In the genomic region with DNA sequence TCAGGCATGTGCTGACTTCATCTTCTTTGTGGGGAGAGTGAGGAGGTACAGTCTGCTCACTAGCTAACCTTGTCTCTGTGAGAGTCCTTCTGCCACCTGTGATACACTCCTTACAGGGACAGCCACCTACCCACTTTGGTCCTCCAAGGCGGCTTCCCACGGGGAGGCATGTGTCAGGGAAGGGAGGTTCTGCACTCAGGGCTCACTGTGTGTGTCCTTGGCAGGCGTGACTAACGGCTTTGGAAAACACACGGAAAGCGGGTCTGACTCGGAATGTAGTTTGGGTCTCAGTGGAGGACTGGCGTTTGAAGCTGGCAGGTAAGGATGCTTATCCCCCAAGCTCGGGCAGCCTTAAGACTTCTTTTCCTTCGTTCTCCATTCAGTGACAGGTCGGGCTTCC, we compare ENCODE assay signal across 21 mouse cellular contexts. TPM values are rescaled to one million over a fixed set of nuclear protein-coding genes. Genes with fewer than 3 reads are reported as not detected.
A peak's percentile ranks its signal among the peaks of the same experiment; 100 is the strongest.
DNase-seq lines count a peak whose midpoint lies in the region; ATAC-seq and TF ChIP-seq lines count a peak whose summit lies in the region.
"Had no signal": no experiment of that assay in that cellular context is flagged by ENCODE, and none has a peak within 500 bp of the region (broad histone marks: within the 10 kb centered on the region; RNA-seq: fewer than 3 reads in every experiment).

No protein-coding gene starts in this region.

- no peak for TF ChIP-seq CTCF in heart, adult 2 months (IDR thresholded peaks at IDR 0.05)
- TF ChIP-seq CTCF in testis, adult 2 months (IDR thresholded peaks at IDR 0.05; ENCODE audit: control insufficient read depth, insufficient read depth, insufficient replicate concordance, low read depth, low read length) = no peak
- no peak for TF ChIP-seq CTCF in gastrocnemius, adult 2 months (IDR thresholded peaks at IDR 0.05)

- no peaks in the 10 kb centered on the region for H3K9me3 ChIP-seq in heart, embryonic 11.5 days (replicated peaks; ENCODE audit: control insufficient read depth, low read length)
- H3K9me3 ChIP-seq: embryonic facial prominence, embryonic 13.5 days; forebrain, embryonic 13.5 days had no signal

- H3K9ac ChIP-seq in heart, embryonic 11.5 days (ENCODE audit: low read depth, low read length) = peak overlapping the region; percentile 17; the same call in 1 of the 2 replicates
- no peak overlapping the region for H3K9ac ChIP-seq in heart, adult 2 months (ENCODE audit: low read depth, low read length)
- H3K9ac ChIP-seq: embryonic facial prominence, embryonic 13.5 days; forebrain, embryonic 13.5 days had no signal

- no peaks in the 10 kb centered on the region for H3K27me3 ChIP-seq in heart, embryonic 11.5 days (ENCODE audit: control insufficient read depth, insufficient read depth, low read length)
- no peaks in the 10 kb centered on the region for H3K27me3 ChIP-seq in heart, adult 2 months (ENCODE audit: control insufficient read depth, insufficient read depth, low read length)
- no peaks in the 10 kb centered on the region for H3K27me3 ChIP-seq in testis, adult 2 months (ENCODE audit: control insufficient read depth, insufficient read depth, low read length)
- H3K27me3 ChIP-seq: CH12.LX; embryonic facial prominence, embryonic 13.5 days; forebrain, embryonic 13.5 days had no signal

- peak overlapping the region; percentile 85 for H3K27ac ChIP-seq in heart, embryonic 11.5 days (ENCODE audit: low read depth, low read length)
- H3K27ac ChIP-seq in heart, adult 2 months = no peak overlapping the region
- H3K27ac ChIP-seq in testis, adult 2 months (ENCODE audit: control insufficient read depth, insufficient read depth, low read depth, low read length) = no peak overlapping the region
- H3K27ac ChIP-seq in gastrocnemius, adult 2 months = no peak overlapping the region
- H3K27ac ChIP-seq: embryonic facial prominence, embryonic 13.5 days; forebrain, embryonic 13.5 days had no signal

- peak overlapping the region; percentile 28 for H3K4me3 ChIP-seq in heart, embryonic 11.5 days (ENCODE audit: low read depth, low read length)
- no peak overlapping the region for H3K4me3 ChIP-seq in heart, adult 2 months
- peak overlapping the region; percentile 65 for H3K4me3 ChIP-seq in testis, adult 2 months (ENCODE audit: control insufficient read depth, low read depth, low read length)
- H3K4me3 ChIP-seq in gastrocnemius, adult 2 months = no peak overlapping the region
- H3K4me3 ChIP-seq: embryonic facial prominence, embryonic 13.5 days; forebrain, embryonic 13.5 days had no signal

- peak; percentile 67 for DNase-seq in adrenal gland, adult 2 months
- no peak for DNase-seq in adrenal gland, adult 8-10 months
- DNase-seq in heart, adult 2 months = no peak
- no peak for DNase-seq in testis, postnatal 14 days (ENCODE audit: low spot score)
- DNase-seq in gastrocnemius, adult 2 months = no peak
- no peak for DNase-seq in right cerebral cortex, adult 2 months (ENCODE audit: low spot score in 2 of 2)
- DNase-seq: heart, adult 11 months; heart, postnatal 4 days; kidney, adult 8-10 months; right cerebral cortex, postnatal 14 days; thymus, adult 18-20 months had no signal

- no peak for TF ChIP-seq EP300 in heart, adult 2 months (IDR thresholded peaks at IDR 0.05; ENCODE audit: insufficient read depth, low read depth, low read length)

- no peaks in the 10 kb centered on the region for H3K79me2 ChIP-seq in heart, adult 2 months (replicated peaks; ENCODE audit: control insufficient read depth, insufficient read depth, low read length)

- TF ChIP-seq POLR2A in heart, adult 2 months (IDR thresholded peaks at IDR 0.05; ENCODE audit: insufficient read depth, low read depth, low read length) = no peak
- no peak for TF ChIP-seq POLR2A in testis, adult 2 months (IDR thresholded peaks at IDR 0.05; ENCODE audit: control insufficient read depth, low read depth, low read length)

- peaks cover 55% of the 10 kb centered on the region for H3K36me3 ChIP-seq in heart, embryonic 11.5 days (ENCODE audit: control insufficient read depth, insufficient read depth, low read length)
- no peaks in the 10 kb centered on the region for H3K36me3 ChIP-seq in heart, adult 2 months (ENCODE audit: control insufficient read depth, insufficient read depth, low read length)
- peaks cover 4% of the 10 kb centered on the region for H3K36me3 ChIP-seq in testis, adult 2 months (ENCODE audit: control insufficient read depth, insufficient read depth, low read length)

- no peak for ATAC-seq in heart, embryonic 11.5 days (replicated peaks; ENCODE audit: insufficient number of reproducible peaks, low FRiP score, low TSS enrichment)
- ATAC-seq: forebrain, embryonic 13.5 days had no signal

- peaks cover 10% of the 10 kb centered on the region; the same call in 1 of the 2 replicates for H3K4me1 ChIP-seq in heart, embryonic 11.5 days (ENCODE audit: control insufficient read depth, insufficient read depth, low read length)
- H3K4me1 ChIP-seq in heart, adult 2 months (ENCODE audit: control insufficient read depth, insufficient read depth, low read length) = no peaks in the 10 kb centered on the region
- no peaks in the 10 kb centered on the region; the same call in 1 of the 2 replicates for H3K4me1 ChIP-seq in testis, adult 2 months (ENCODE audit: control insufficient read depth, insufficient read depth, low read length)
- H3K4me1 ChIP-seq: embryonic facial prominence, embryonic 13.5 days; forebrain, embryonic 13.5 days had no signal

- intact Hi-C loops in heart, adult 2 months (cut with DNase I) = no loop called here
- intact Hi-C loops in gastrocnemius, adult 2 months (cut with DNase I) = no loop called here

- 89% methylated on average over 11 of the region's 11 CpGs for WGBS in heart, embryonic 11.5 days (ENCODE audit: insufficient replicate concordance)
- WGBS in heart, adult 2 months = 91% methylated on average over 11 of the region's 11 CpGs

- peak overlapping the region; percentile 44 for H3K4me2 ChIP-seq in heart, embryonic 11.5 days
- H3K4me2 ChIP-seq: embryonic facial prominence, embryonic 13.5 days; forebrain, embryonic 13.5 days had no signal

RNA-seq across cellular contexts. Expression of a gene that starts 22.9 kb away (rescaled TPM):
- 100 to 1,000 TPM in 1 of 2 experiments, 10 to 100 TPM in 1; 65.1 to 134 TPM for total RNA-seq in adrenal gland, adult 2 months (2021)
- 60.3 and 70.1 TPM in 2 replicates for polyA plus RNA-seq in adrenal gland, adult 2 months (2012; rRNA removed)
- total RNA-seq in adrenal gland, adult 8-10 months (2022) = 10 to 100 TPM; 75.6 to 83.4 (median 77.1) TPM
- 12.1 and 13.4 TPM in 2 replicates for polyA plus RNA-seq in heart, embryonic 11.5 days (2014; fragmentation: Nextera tagmentation; extraction: Ambion mirVana)
- total RNA-seq in heart, adult 2 months (2021) = 10 to 100 TPM; 12.0 to 15.8 TPM
- polyA plus RNA-seq in heart, adult 2 months (2012; rRNA removed) = 14.0 and 14.2 TPM in 2 replicates
- 134 and 137 TPM in 2 replicates for polyA plus RNA-seq in testis, adult 2 months (2012; rRNA removed)
- 10 to 100 TPM; 15.5 to 16.2 TPM for total RNA-seq in gastrocnemius, adult 2 months (2021)

RNA-seq across cellular contexts. Expression of a gene that starts 34.5 kb away (rescaled TPM):
- total RNA-seq in adrenal gland, adult 2 months (2021) = under 1 TPM in 1 of 2 experiments, not detected in 1; 0.52 TPM
- polyA plus RNA-seq in adrenal gland, adult 2 months (2012; rRNA removed) = 0.04 and 0.09 TPM in 2 replicates
- under 1 TPM in 2 of 4 experiments, not detected in 2; 0.12 to 0.18 TPM for total RNA-seq in adrenal gland, adult 8-10 months (2022)
- polyA plus RNA-seq in heart, embryonic 11.5 days (2014; fragmentation: Nextera tagmentation; extraction: Ambion mirVana) = 0.06 TPM in 1 of 2 replicates, not detected in the other
- not detected for total RNA-seq in heart, adult 2 months (2021)
- 0.02 TPM in 1 of 2 replicates, not detected in the other for polyA plus RNA-seq in heart, adult 2 months (2012; rRNA removed)
- polyA plus RNA-seq in testis, adult 2 months (2012; rRNA removed) = 0.76 and 0.79 TPM in 2 replicates
- total RNA-seq in gastrocnemius, adult 2 months (2021) = not detected
- total RNA-seq: CH12.LX; common myeloid progenitor, adult 5-6 weeks had no signal
- polyA plus RNA-seq: forebrain, embryonic 13.5 days; limb, embryonic 11.5 days; lung, embryonic 16.5 days; midbrain, postnatal 0 days; neural tube, embryonic 11.5 days had no signal

RNA-seq across cellular contexts. Expression of a gene that starts 54.7 kb away (rescaled TPM):
- total RNA-seq in adrenal gland, adult 2 months (2021) = 100 to 1,000 TPM in 1 of 2 experiments, 10 to 100 TPM in 1; 97.4 to 350 TPM
- polyA plus RNA-seq in adrenal gland, adult 2 months (2012; rRNA removed) = 193 and 279 TPM in 2 replicates
- 100 to 1,000 TPM; 128 to 457 (median 281) TPM for total RNA-seq in adrenal gland, adult 8-10 months (2022)
- polyA plus RNA-seq in heart, embryonic 11.5 days (2014; fragmentation: Nextera tagmentation; extraction: Ambion mirVana) = 2.6 and 2.9 TPM in 2 replicates
- total RNA-seq in heart, adult 2 months (2021) = under 1 TPM; 0.48 to 0.52 TPM
- 0.38 and 0.78 TPM in 2 replicates for polyA plus RNA-seq in heart, adult 2 months (2012; rRNA removed)
- polyA plus RNA-seq in testis, adult 2 months (2012; rRNA removed) = 2.1 and 2.8 TPM in 2 replicates
- total RNA-seq in gastrocnemius, adult 2 months (2021) = under 1 TPM in 1 of 2 experiments, not detected in 1; 0.13 TPM
- total RNA-seq: CH12.LX had no signal

Comparison
In these comparisons a context has a peak if more than half of its experiments do, and no peak if none do; other contexts are left out.
1. H3K4me3 ChIP-seq: peak in heart, embryonic 11.5 days (single experiment) and testis, adult 2 months (single experiment); none in heart, adult 2 months (single experiment) and gastrocnemius, adult 2 months (single experiment).
2. RNA of a gene that starts 54.7 kb away (total RNA-seq): 128 to 457 TPM in adrenal gland, adult 8-10 months and 97.4 to 350 TPM in adrenal gland, adult 2 months; 0.48 to 0.52 TPM in heart, adult 2 months and 0.13 TPM in gastrocnemius, adult 2 months; every median in the first group is over 10 times any median in the second.